Mouse (Mus musculus) ES-Bruce4 (cell line): ENCODE data around the gene Chchd6. TPM values are rescaled to one million over a fixed set of nuclear protein-coding genes. Genes with fewer than 3 reads are reported as not detected.

Experiments
- H3K27ac ChIP-seq: 2 replicates; pipeline ENCODE4 v1.5.1; 2012; ENCODE audit warnings: low read length, inconsistent platforms; ENCODE audit not compliant: insufficient read depth
- H3K27me3 ChIP-seq: 2 replicates; pipeline ENCODE4 v1.6.1; 2012; ENCODE audit warnings: mild to moderate bottlenecking, low read length, inconsistent platforms; ENCODE audit not compliant: control insufficient read depth, poor library complexity, insufficient read depth, severe bottlenecking
- H3K36me3 ChIP-seq: 2 replicates; pipeline ENCODE4 v1.6.1; 2012; ENCODE audit warnings: inconsistent platforms, mild to moderate bottlenecking, low read length, moderate library complexity; ENCODE audit not compliant: control insufficient read depth, poor library complexity, insufficient read depth, severe bottlenecking
- H3K4me1 ChIP-seq: one replicate; pipeline ENCODE4 v1.8.1; 2011; ENCODE audit warnings: low read length; ENCODE audit not compliant: control insufficient read depth, insufficient read depth
- H3K4me3 ChIP-seq: 2 replicates; pipeline ENCODE4 v1.5.1; 2011; ENCODE audit warnings: low read depth, mild to moderate bottlenecking, low read length
- H3K9ac ChIP-seq: 2 replicates; pipeline ENCODE4 v1.6.1; 2012; ENCODE audit warnings: low read depth, mild to moderate bottlenecking, inconsistent platforms; ENCODE audit not compliant: poor library complexity, severe bottlenecking
- H3K9me3 ChIP-seq: replicated peaks from 2 replicates; pipeline ENCODE4 v1.6.1; 2012; ENCODE audit warnings: mild to moderate bottlenecking, low read length, inconsistent platforms; ENCODE audit not compliant: control insufficient read depth, poor library complexity, insufficient read depth, severe bottlenecking
- CTCF ChIP-seq: IDR thresholded peaks from one replicate; pipeline ENCODE4 v1.8.1; 2011; ENCODE audit warnings: low read depth, low read length
- EP300 ChIP-seq: IDR thresholded peaks from 2 replicates; pipeline ENCODE4 v1.6.1; 2011; ENCODE audit warnings: low read depth, low read length; ENCODE audit not compliant: insufficient read depth
- POLR2A ChIP-seq: IDR thresholded peaks from one replicate; pipeline ENCODE4 v1.8.1; 2011; ENCODE audit warnings: low read length; ENCODE audit not compliant: insufficient read depth
- polyA plus RNA-seq: library from polyadenylated mRNA; stranded (reverse); fragments of >200 nt; gene quantifications from 2 replicates; pipeline ENCODE4 v1.2.4, GENCODE M21; 2011; ENCODE audit warnings: low read depth; ENCODE audit not compliant: missing spikeins, insufficient read depth, insufficient read length

Chchd6 gene
- polyA plus RNA-seq, 1 experiment = 10.1 TPM

DNA sequence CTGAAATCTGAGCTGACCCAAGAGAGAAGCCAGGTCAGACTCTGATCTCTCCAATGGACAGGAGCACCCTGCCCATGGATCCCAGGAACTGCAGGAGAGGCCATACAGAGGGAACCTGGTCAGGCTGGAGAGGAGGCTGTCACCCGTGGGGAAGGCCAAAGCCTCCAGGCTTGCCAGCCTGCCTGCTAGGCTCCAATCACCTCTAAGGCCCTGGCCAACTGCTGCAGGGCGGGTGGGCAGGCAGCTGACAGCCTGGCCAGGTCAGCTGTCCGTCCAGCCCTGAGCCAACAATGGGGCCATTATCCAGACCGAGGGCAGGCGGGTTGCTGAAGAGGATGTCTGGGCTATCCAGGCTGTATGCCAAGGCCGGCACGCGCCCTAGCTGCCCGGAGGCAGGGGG lies 247.1 kb downstream of the Chchd6 start:
- Histone ChIP-seq H3K27me3 (no peaks in the 10 kb centered on the region), H3K4me3 (no peak overlapping the region), H3K27ac (no peak overlapping the region), H3K9ac (no peak overlapping the region), H3K4me1 (peaks cover 3% of the 10 kb centered on the region), H3K9me3 (no peaks in the 10 kb centered on the region), H3K36me3 (peaks cover 2% of the 10 kb centered on the region; the same call in 1 of the 2 replicates)
- TF ChIP-seq POLR2A = no peak
- TF ChIP-seq EP300 = no peak

DNA sequence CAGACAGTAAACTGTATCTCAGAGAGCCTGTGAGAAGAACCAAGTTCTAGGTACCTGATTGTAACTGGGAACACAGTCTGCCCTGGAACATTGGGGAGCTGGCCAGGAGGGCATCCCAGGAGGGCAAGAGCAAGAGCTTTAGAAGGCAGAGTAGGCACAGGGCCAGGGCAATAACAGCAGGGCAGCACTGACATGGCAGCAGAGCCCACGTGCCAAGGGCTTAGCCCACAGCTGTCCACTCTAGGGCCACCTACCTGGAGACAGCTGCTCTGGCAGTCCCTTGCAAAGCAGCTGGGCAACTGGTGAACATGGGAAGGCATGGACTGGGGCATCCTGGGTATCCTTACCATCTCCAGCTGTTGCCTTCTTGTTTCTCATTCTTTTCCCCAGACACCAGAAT lies 247.7 kb downstream of the Chchd6 start:
- Histone ChIP-seq H3K4me3 (no peak overlapping the region), H3K4me1 (peaks cover 3% of the 10 kb centered on the region), H3K36me3 (peaks cover 5% of the 10 kb centered on the region; the same call in 1 of the 2 replicates), H3K9ac (no peak overlapping the region), H3K27me3 (no peaks in the 10 kb centered on the region), H3K27ac (no peak overlapping the region), H3K9me3 (no peaks in the 10 kb centered on the region)
- TF ChIP-seq CTCF = no peak
- no peak for TF ChIP-seq EP300
- no peak for TF ChIP-seq POLR2A

DNA sequence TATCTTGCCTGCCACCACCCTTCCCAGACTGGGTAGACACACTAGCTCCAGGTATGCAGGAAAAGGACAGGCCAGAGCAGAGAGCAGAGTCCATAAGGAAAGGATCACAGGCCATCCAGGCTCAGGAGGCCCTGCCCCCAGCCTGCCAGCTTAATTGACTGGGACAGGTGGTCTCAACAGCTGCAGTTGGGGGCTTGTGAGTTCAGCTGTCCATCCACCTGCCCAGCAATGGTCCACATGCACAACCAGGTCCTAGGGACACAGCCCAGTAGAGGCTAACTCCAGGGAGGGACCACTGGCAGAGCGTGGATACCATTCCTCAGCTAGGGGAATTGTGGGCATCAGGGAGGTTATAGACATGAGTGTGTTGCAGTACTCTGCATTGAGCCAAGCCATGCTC lies 249.6 kb downstream of the Chchd6 start:
- Histone ChIP-seq H3K36me3 (peaks cover 18% of the 10 kb centered on the region), H3K4me1 (no peaks in the 10 kb centered on the region), H3K9ac (no peak overlapping the region), H3K4me3 (no peak overlapping the region), H3K27me3 (no peaks in the 10 kb centered on the region), H3K9me3 (no peaks in the 10 kb centered on the region), H3K27ac (no peak overlapping the region)
- no peak for TF ChIP-seq POLR2A
- TF ChIP-seq EP300 = no peak

DNA sequence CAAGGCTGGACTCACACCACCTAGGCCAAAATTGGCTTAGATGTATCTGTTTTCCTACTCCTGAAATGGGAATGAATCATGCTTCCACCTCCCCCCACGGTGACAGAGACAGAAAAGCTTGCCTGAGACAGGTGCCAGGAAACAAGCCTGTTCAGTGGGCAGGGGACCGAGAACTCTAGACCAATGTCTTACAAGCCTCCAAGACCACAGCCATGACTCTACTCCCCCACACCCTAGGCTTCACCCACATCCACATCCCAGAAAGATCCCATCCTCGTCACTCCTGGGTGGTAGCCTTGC lies 250.0 kb downstream of the Chchd6 start:
- Histone ChIP-seq H3K9ac (no peak overlapping the region), H3K27me3 (no peaks in the 10 kb centered on the region), H3K4me3 (no peak overlapping the region), H3K36me3 (peaks cover 21% of the 10 kb centered on the region), H3K4me1 (no peaks in the 10 kb centered on the region), H3K27ac (no peak overlapping the region), H3K9me3 (no peaks in the 10 kb centered on the region)
- TF ChIP-seq CTCF = no peak
- TF ChIP-seq POLR2A = no peak

DNA sequence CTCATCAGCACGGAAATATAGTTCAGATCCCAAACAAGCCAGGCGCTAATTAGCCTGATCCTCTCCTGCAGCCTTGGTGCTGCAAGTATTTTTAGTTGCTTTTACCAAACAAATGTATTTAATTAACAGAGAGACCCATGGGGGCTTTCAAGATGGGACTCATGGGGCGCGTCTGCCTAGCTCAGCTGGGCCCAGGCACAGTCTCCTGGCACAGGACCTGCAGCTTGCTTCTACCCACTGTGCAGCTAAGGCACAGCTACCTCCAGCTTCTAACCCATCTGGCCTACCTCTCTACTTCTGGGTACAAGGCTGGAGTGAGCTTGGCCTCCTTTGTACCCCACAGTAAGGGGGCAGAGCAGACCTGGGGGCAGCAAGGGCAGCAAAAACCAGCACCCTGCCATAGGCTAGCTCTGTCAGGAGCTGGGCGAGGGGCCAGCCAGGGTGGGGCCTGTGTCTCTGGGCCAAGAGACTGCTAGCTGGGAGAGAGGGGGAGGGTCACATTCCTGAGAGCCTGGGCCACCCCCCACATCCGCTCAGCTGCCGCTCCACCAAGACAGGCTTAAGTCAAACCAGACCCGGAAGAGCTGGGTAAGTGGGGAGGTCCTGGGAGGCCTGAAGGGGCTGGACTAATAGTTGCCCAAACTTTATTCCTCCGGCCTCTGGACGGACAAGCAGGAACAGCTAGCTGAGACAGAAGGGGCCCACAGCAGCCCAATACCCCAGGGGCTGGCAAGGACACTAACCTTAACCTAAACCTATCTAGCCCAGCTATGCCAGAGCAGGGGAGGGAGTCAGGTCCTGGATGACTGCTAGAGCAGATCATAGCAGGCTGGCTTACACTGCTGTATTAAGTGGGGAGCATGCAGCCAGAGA lies 250.6 kb downstream of the Chchd6 start:
- H3K4me3 ChIP-seq = no peak overlapping the region
- H3K9me3 ChIP-seq = no peaks in the 10 kb centered on the region
- H3K27ac ChIP-seq = no peak overlapping the region
- TF ChIP-seq POLR2A (no peak), CTCF (no peak), EP300 (0 out of 2 replicates have a peak, but pooled peaks have one; percentile 9)
- no peaks in the 10 kb centered on the region for H3K4me1 ChIP-seq
- H3K36me3 ChIP-seq = peaks cover 21% of the 10 kb centered on the region
- H3K9ac ChIP-seq = no peak overlapping the region
- no peaks in the 10 kb centered on the region for H3K27me3 ChIP-seq

DNA sequence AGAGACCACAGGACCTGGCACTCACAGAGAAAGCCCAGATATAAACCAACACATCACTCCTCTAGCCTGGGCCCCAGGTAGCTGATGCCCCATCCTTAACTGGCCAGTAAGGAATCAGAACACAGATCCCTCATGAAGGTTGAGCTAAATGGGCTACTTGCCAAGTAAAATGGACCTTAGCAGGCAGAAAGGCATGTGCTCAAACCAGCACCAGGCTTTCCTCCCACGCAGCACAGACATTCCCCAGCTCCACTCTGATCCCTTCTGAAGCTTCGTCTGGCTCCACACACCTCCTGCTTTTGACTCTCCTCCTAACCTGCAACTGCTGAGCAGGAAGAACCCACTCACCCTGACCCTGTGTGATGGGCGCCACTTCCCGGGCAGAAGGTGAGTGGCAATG lies 253.5 kb downstream of the Chchd6 start:
- Histone ChIP-seq H3K9ac (no peak overlapping the region), H3K4me1 (no peaks in the 10 kb centered on the region), H3K9me3 (no peaks in the 10 kb centered on the region), H3K27ac (no peak overlapping the region), H3K36me3 (peaks cover 26% of the 10 kb centered on the region), H3K27me3 (no peaks in the 10 kb centered on the region), H3K4me3 (no peak overlapping the region)
- TF ChIP-seq POLR2A (no peak), EP300 (no peak), CTCF (no peak)
